Mouse (Mus musculus) thymus, adult 2 months (tissue): Measurements from ENCODE around the gene Hgd.

Experiments
- CTCF ChIP-seq: fragments of 200-500 bp; IDR thresholded peaks from 2 replicates; pipeline ENCODE4 v1.5.1; 2012; ENCODE audit warnings: mild to moderate bottlenecking, control low read depth, low read length, moderate library complexity, borderline replicate concordance; ENCODE audit not compliant: control insufficient read depth, poor library complexity, insufficient read depth; ENCODE audit errors: extremely low read depth
- POLR2A ChIP-seq: fragments of 200-500 bp; IDR thresholded peaks from 2 replicates; pipeline ENCODE4 v1.6.1; 2012; ENCODE audit warnings: mild to moderate bottlenecking, low read length, control low read depth, moderate library complexity; ENCODE audit not compliant: control insufficient read depth, poor library complexity, insufficient read depth; ENCODE audit errors: extremely low read depth

- TF ChIP-seq POLR2A = no peak
- TF ChIP-seq CTCF = no peak
Measured at GRCm38 (mm10) chr16:37635095-37635494, 55.1 kb downstream of the Hgd start.
